Mouse (Mus musculus) bone marrow macrophage, adult 2 months (primary cell): ENCODE measurements at regions not wholly inside any gene's neighbourhood (a gene's known extent, or its start where the extent isn't known, plus 50 kb on each side); places are given as distances from the start of the nearest gene placed in this dataset.

Experiments used
- CTCF ChIP-seq: IDR thresholded peaks from 2 replicates; pipeline ENCODE4 v1.5.1; 2012; ENCODE audit warnings: low read depth, mild to moderate bottlenecking, low read length, moderate library complexity
- POLR2A ChIP-seq: IDR thresholded peaks from 2 replicates; pipeline ENCODE4 v1.6.1; 2012; ENCODE audit warnings: mild to moderate bottlenecking, low read depth, low read length, borderline replicate concordance

GRCm38 (mm10) chr13:71506777-71507176, 456.7 kb downstream of the Irx1 start:
- no peak for TF ChIP-seq CTCF
- TF ChIP-seq POLR2A: no peak
